Mouse (Mus musculus): ENCODE results near the gene Cstb. TPM values are rescaled to one million over a fixed set of nuclear protein-coding genes. Genes with fewer than 3 reads are reported as not detected.
"Not testable (repeated sequence)": the region's sequence is repeated elsewhere in the genome, so short reads cannot be mapped to it uniquely, and the experiment has no call there.

The Cstb gene
- total RNA-seq, 2 experiments from 2014 or later = 33.8 to 37.6 TPM

DNA sequence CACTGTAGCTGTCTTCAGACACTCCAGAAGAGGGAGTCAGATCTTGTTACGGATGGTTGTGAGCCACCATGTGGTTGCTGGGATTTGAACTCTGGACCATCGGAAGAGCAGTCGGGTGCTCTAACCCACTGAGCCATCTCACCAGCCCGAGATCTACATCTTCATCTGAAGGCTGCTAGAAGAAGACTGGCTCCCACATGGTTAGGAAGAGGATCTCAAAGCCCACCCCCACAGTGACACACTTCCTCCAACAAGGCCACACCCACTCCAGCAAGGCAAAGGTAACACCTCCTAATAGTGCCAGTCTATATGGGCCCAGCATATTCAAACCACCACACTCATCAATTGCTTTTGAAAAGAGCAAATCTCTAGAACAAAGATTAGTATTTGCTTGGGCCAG, 10.5 kb upstream of the Cstb start:
- DNase-seq (ENCODE audit: low spot score in 2 of 2) = not testable (repeated sequence)

- no peak for DNase-seq (ENCODE audit: low spot score in 2 of 2)
Observed at GRCm38 (mm10) chr10:78417888-78418287, 7.6 kb upstream of the Cstb start.

- no peak for DNase-seq (ENCODE audit: low spot score in 2 of 2)
Observed at GRCm38 (mm10) chr10:78418791-78419190, 6.7 kb upstream of the Cstb start.

DNA sequence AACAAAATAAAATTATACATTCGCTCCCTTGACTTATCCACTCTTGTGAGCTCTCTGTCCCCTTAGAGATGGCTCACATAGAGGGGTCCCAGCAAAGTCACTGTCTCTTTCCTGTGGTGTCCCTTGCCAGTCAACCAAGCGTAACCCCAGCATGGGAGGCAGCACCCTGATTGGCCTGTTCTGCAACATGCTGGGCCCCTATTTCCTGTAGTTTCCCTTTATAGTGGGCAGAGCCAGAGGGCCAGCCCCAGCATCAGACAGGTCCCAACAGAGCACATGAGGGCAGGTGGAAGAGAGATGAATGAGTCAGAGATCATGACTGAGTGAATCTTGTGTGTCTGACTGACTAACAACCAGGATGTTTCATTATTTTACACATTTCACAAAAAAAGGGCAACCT, 4.5 kb upstream of the Cstb start:
- DNase-seq (ENCODE audit: low spot score in 2 of 2) = no peak

DNA sequence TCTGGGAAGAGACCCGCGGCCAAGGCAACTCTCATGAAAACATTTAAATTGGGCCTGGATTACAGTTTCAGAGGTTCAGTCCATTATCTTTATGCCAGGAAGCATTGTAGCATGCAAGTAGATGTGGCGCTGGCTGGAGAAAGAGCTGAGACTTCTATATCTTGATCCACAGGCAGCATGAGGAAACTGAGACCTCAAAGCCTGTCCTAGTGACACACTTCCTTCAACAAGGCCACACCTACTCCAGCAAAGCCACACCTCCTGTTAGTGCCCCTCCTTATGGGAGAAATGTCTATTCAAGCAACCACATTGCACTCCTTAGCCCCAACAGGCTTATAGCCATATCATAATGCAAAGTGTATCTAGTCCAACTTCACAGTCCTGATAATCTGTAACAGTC, 2.9 kb upstream of the Cstb start:
- no peak for DNase-seq (ENCODE audit: low spot score in 2 of 2)

GRCm38 (mm10) chr10:78426117-78426735, 757 bp downstream of the Cstb start:
- no peak for DNase-seq (ENCODE audit: low spot score in 2 of 2)

DNA sequence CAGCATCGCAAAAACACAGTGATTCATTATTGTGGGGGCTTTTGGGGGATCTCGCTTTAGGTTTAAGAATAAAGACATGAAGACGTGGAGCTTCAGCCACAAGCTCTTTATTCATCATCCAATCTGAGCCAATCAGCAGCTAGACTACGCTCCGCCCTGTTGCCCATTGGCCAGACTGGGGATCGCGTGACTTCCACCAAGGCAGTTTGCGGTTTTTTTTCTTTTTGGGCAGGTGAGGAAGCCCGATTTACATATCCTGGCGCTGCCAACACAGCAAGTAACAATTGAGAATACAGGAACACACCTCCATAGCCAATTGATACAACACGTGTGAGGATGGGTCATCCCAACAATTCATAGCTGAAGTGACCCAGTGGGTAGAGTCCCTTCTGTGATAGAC, 2.6 kb downstream of the Cstb start:
- no peak for DNase-seq (ENCODE audit: low spot score in 2 of 2)

DNA sequence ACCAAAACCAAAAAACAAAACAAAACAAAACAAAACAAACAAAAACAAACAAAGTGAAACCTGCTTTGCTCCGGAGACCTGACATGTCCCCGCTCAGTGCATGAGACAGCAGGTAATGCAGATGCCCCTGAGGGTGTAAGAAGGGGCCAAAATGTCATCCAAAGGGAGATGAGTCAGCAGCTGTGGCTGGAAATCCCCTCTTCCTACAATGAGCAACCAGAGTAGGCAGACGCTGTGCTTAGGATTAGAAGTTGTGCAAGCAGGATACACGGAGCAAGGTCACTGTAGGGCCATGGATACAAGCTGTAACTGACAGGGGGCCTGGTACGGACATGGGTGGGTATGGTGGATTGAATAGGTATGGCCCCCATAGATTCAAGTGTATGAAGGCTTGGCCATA, 3.7 kb downstream of the Cstb start:
- no peak for DNase-seq (ENCODE audit: low spot score in 2 of 2)

DNA sequence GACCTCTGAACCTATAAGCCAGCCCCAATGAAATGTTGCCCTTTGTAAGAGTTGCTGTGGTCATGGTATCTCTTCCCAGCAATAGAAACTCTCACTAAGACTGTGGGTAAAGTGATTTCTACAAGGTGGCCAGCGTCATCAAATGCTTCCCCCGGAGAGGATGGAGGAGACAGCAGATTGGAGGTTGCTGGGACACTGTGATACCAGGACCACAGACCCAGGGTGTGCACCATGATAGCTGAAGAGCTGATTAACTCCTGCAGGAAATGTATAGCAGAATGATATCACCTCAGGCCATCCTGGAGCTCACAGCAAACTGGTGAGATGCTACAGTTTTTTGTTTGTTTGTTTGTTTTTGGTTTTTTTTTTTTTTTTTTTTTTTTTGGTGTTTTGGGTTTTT, 4.3 kb downstream of the Cstb start:
- DNase-seq (ENCODE audit: low spot score in 2 of 2) = no peak

DNA sequence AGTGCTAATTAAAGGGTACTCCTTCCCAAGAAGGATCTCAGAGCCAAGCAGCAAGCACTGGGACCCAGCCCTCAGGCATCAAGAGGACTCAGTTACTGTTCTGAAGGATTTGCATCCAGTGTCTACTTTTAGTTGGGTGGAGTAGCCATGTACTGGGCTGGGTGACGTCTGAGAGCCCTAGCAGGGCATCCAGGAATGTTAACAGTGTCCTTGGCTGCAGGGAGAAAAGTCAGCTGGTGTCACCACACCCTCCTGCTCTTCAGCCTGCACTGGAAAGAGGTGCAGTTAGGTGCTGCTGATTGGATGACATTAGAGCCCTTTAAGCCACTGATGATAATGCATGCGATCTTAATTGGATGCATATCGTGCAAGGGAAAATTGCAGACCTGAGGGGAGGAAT, 7.4 kb downstream of the Cstb start:
- DNase-seq (ENCODE audit: low spot score in 2 of 2) = no peak

- peak; percentile 74 to 80 for DNase-seq (ENCODE audit: low spot score in 2 of 2)
Observed at GRCm38 (mm10) chr10:78438094-78438493, 12.6 kb downstream of the Cstb start.

DNA sequence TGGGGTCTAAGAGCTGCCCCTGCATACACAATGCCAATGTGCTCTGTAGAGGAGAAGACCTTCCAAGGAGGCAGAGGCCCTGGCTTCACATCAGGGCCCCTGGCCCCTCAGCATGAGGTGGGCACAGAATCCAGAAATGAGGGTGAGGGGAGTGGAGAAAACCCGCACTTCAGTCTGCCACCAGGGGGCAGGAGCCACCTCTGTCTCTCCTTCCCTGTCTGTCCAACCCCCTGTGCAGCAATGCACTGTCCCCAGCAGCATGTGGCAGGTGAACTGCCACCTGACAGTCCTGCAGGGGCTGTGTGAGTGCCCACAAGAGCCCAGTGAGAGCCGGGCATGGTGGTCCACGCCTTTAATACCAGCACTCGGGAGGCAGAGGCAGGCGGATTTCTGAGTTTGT, 14.1 kb downstream of the Cstb start:
- no peak for DNase-seq (ENCODE audit: low spot score in 2 of 2)

DNA sequence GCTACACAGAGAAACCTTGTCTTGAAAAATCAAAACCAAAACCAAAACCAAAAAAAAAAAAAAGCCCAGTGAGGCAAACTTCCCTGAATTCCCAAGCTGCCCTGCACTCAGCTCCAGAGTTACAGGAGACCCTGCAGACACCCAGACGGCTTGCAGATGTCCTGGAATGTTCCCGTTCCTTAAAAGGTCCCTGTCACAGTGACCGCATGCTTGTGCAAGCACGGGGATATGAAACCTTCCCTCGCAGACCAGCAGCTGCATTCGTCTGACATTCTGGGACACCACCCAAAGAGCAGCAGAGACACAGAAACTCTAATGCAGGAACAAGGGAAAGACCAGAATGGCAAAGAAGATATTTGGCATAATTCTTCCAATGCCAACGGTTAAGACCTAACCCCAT, 14.5 kb downstream of the Cstb start:
- DNase-seq (ENCODE audit: low spot score in 2 of 2) = no peak

GRCm38 (mm10) chr10:78440812-78441211, 15.3 kb downstream of the Cstb start:
- DNase-seq (ENCODE audit: low spot score in 2 of 2) = no peak

GRCm38 (mm10) chr10:78441606-78442005, 16.1 kb downstream of the Cstb start:
- DNase-seq (ENCODE audit: low spot score in 2 of 2) = no peak

- DNase-seq (ENCODE audit: low spot score in 2 of 2) = no peak
Observed at GRCm38 (mm10) chr10:78442292-78442691, 16.8 kb downstream of the Cstb start.

- no peak for DNase-seq (ENCODE audit: low spot score in 2 of 2)
Observed at GRCm38 (mm10) chr10:78446195-78446594, 20.7 kb downstream of the Cstb start.

DNA sequence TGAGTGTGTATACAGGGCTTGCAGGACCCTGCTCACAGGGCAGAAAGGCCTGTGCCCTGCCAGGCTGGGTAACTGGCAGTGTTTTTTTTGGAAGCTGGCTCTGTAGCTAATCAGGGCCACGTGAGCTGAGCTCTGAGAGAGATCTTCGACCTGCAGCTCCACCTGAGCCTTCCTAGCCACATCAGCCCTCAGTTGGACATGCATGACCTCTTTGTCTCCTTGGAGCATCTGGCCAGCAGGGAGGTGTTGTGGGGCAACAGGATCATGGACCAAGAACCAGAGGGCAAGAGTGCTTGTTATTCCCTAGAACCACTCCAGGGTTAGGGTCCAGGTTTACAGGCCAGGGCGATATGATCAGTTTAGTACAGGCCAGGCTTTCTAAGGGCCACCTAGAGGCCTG, 21.9 kb downstream of the Cstb start:
- DNase-seq (ENCODE audit: low spot score in 2 of 2) = no peak

DNA sequence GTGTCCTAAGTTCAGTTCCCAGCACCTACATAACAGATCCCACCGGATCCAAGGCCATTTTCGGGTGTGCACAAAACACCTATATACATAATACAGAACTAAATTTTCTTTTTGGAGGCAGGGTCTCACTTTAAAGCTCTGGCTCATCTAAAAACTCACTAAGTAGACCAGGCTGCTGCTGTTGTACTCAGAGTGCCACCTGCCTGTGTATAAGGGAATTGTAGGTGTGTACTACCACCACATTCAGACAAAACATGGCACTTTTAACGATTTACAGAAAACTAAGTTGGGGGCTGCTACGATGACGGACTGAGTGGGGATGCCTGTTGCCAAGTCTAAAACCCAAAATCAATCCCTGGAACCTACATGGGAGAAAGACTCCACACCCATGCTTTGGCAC, 25.3 kb downstream of the Cstb start:
- no peak for DNase-seq (ENCODE audit: low spot score in 2 of 2)

- DNase-seq (ENCODE audit: low spot score in 2 of 2) = no peak
Observed at GRCm38 (mm10) chr10:78452641-78453040, 27.2 kb downstream of the Cstb start.

DNA sequence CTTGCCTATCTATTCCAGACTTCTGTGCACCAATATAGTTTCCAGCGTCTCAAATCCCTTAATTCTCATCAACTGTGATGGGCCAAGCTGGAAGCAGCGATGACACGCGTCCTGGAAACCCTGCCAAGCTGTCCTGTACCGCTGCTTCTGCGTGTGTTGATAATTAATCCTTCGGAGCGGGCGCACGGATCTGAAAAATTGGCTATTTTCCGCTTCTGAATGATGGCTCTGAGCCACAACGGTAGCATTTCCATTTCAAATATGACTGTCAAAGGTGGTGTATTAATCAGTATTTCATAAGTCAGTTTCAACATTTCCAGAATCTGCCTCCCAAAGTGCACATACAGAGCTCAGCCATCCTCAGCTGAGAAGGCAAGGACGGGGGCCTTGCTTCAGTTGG, 31.2 kb downstream of the Cstb start:
- peak in 1 of 2 experiments; percentile 55 for DNase-seq (ENCODE audit: low spot score in 2 of 2)

DNA sequence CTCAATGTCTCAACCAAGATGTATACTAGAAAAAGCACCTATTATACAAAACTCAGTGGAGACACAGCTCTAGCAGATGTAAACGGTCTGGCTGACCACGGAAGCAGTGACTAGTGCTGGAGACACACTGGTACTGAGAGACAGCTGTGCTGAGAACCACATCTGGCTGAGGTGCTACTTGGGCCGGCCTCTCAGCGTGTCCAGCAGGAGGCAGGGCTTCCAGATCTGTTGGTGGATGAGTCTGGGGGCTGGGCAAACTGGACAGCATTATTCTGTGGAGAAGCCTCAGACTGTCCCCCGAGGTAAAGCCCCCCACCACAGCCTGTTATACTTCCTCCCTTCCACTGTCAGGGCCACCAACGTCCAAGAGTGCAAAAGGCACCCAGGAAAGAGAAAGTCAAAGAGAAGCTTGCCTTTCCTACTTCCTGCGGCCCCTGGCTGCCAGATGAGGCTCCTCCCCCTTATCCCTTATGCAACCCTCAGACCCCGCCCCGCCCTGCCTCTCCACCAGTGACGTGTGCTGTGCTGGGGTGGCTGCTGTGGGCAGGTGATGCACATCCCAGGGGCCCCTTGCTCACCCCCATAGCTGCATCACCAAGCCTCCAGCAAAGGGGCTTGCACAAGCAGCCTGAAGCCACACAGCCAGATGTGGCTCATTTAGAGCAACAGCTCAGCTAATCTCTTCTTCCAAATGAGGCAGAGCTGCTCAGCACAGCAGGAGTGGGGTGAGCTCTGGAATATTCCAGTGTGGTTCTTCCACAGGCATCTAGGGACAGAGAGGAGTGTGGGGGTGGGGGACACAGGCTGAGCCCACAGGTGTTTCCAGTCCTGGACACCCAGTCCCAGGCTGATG, 32.3 kb downstream of the Cstb start:
- no peak for DNase-seq (ENCODE audit: low spot score in 2 of 2)

Measured in layer of hippocampus, postnatal 14 days (tissue).